Comparison of ENCODE assay signal across 36 mouse cellular contexts in the genomic region with DNA sequence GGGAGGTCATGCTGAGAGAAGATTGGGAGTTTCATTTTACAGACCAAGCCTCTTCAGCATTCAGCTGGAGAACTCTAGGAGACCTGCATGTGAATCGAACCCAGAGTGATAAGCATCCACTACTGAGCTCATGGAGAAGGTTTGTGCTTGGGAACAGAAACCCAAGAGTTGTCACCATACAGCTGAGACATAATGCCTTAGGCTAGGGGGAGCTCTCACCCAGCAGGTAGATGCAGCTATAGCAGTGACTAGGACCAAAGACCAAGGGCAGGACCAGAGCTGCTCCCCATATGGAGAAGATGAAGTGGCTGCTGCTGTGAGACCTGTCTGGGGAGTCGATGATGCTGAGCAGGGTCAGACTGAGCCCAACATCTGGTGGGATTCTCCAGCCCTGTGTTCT. TPM values are rescaled to one million over a fixed set of nuclear protein-coding genes. Genes with fewer than 3 reads are reported as not detected.
DNase-seq lines count a peak whose midpoint lies in the region; ATAC-seq and TF ChIP-seq lines count a peak whose summit lies in the region.
"Had no signal": no experiment of that assay in that cellular context is flagged by ENCODE, and none has a peak within 500 bp of the region (broad histone marks: within the 10 kb centered on the region; RNA-seq: fewer than 3 reads in every experiment).

No protein-coding gene starts in this region.

- H3K4me2 ChIP-seq in lung, embryonic 14.5 days, result no peak overlapping the region
- no peak overlapping the region for H3K4me2 ChIP-seq in hindbrain, postnatal 0 days (ENCODE audit: low read depth, low read length)
- H3K4me2 ChIP-seq: embryonic facial prominence, embryonic 13.5 days; intestine, embryonic 15.5 days; limb, embryonic 13.5 days; liver, embryonic 15.5 days; midbrain, embryonic 11.5 days; neural tube, embryonic 12.5 days had no signal

- no peaks in the 10 kb centered on the region for H3K4me1 ChIP-seq in kidney, adult 2 months (ENCODE audit: control insufficient read depth, insufficient read depth, low read length)
- peaks cover 15% of the 10 kb centered on the region for H3K4me1 ChIP-seq in lung, embryonic 14.5 days (ENCODE audit: insufficient read depth)
- peaks cover 38% of the 10 kb centered on the region for H3K4me1 ChIP-seq in bone marrow macrophage, adult 2 months (ENCODE audit: control insufficient read depth, insufficient read depth, low read length)
- 0 out of 2 replicates have a peak, but pooled peaks cover 3% of the 10 kb centered on the region for H3K4me1 ChIP-seq in hindbrain, postnatal 0 days (ENCODE audit: insufficient read depth, low read length)
- H3K4me1 ChIP-seq: limb, embryonic 13.5 days; neural tube, embryonic 12.5 days had no signal

- no peaks in the 10 kb centered on the region for H3K27me3 ChIP-seq in kidney, adult 2 months (replicated peaks; ENCODE audit: control insufficient read depth, insufficient read depth, low read length)
- no peaks in the 10 kb centered on the region for H3K27me3 ChIP-seq in lung, embryonic 14.5 days (ENCODE audit: insufficient read depth, low read length)
- H3K27me3 ChIP-seq in hindbrain, postnatal 0 days (ENCODE audit: insufficient read depth, low read length), result no peaks in the 10 kb centered on the region
- H3K27me3 ChIP-seq: embryonic facial prominence, embryonic 13.5 days; intestine, embryonic 15.5 days; limb, embryonic 13.5 days; neural tube, embryonic 12.5 days had no signal

- WGBS in kidney, adult 2 months, result 82% methylated on average over 2 of the region's 2 CpGs
- WGBS in lung, embryonic 14.5 days, result 73% methylated on average over 2 of the region's 2 CpGs
- WGBS in hindbrain, postnatal 0 days, result 86% methylated on average over 2 of the region's 2 CpGs

- no peak for DNase-seq in kidney, adult 2 months
- no peak for DNase-seq in kidney, postnatal 36 days
- DNase-seq in lung, embryonic 14.5 days, result no peak
- DNase-seq in lung, postnatal 10 days, result no peak
- DNase-seq in hindbrain, postnatal 0 days (ENCODE audit: low spot score), result no peak
- DNase-seq: adrenal gland, postnatal 14 days; cerebellum, adult 18-20 months; cerebellum, postnatal 10 days; gastrocnemius, adult 2 months; gastrocnemius, postnatal 36 days; kidney, postnatal 4 days; lung, postnatal 36 days; right cerebral cortex, adult 18-20 months; spleen, adult 18-20 months had no signal

- 0 out of 2 replicates have a peak, but pooled peaks have one; percentile 20 for TF ChIP-seq CTCF in kidney, adult 2 months (conservative IDR thresholded peaks at IDR 0.05; ENCODE audit: insufficient read depth, insufficient read length, low read depth, low read length)
- peak; percentile 29 for TF ChIP-seq CTCF in lung, embryonic 14.5 days (IDR thresholded peaks at IDR 0.05; ENCODE audit: low read depth)
- TF ChIP-seq CTCF in bone marrow macrophage, adult 2 months (IDR thresholded peaks at IDR 0.05; ENCODE audit: low read depth, low read length), result peak; percentile 33
- no peak for TF ChIP-seq CTCF in hindbrain, postnatal 0 days (IDR thresholded peaks at IDR 0.05; ENCODE audit: low read depth)

- H3K9ac ChIP-seq in lung, embryonic 14.5 days, result no peak overlapping the region
- no peak overlapping the region for H3K9ac ChIP-seq in hindbrain, postnatal 0 days (replicated peaks; ENCODE audit: low read length)
- H3K9ac ChIP-seq: embryonic facial prominence, embryonic 13.5 days; intestine, embryonic 15.5 days; limb, embryonic 13.5 days; liver, embryonic 15.5 days; neural tube, embryonic 12.5 days had no signal

- H3K36me3 ChIP-seq in kidney, adult 2 months (ENCODE audit: control insufficient read depth, insufficient read depth, low read length), result no peaks in the 10 kb centered on the region
- H3K36me3 ChIP-seq in lung, embryonic 14.5 days (ENCODE audit: insufficient read depth), result no peaks in the 10 kb centered on the region
- H3K36me3 ChIP-seq in hindbrain, postnatal 0 days (ENCODE audit: insufficient read depth, low read length), result no peaks in the 10 kb centered on the region
- H3K36me3 ChIP-seq: embryonic facial prominence, embryonic 13.5 days; forebrain, embryonic 10.5 days; intestine, embryonic 15.5 days; limb, embryonic 13.5 days; liver, embryonic 15.5 days; neural tube, embryonic 12.5 days had no signal

- H3K9me3 ChIP-seq in lung, embryonic 14.5 days (ENCODE audit: low read depth, low read length), result no peaks in the 10 kb centered on the region
- no peaks in the 10 kb centered on the region for H3K9me3 ChIP-seq in hindbrain, postnatal 0 days (ENCODE audit: low read length)
- H3K9me3 ChIP-seq: embryonic facial prominence, embryonic 13.5 days; forebrain, embryonic 10.5 days; intestine, embryonic 15.5 days; limb, embryonic 13.5 days; liver, embryonic 15.5 days; neural tube, embryonic 12.5 days had no signal

- ATAC-seq in lung, embryonic 14.5 days (ENCODE audit: insufficient read depth), result no peak
- no peak for ATAC-seq in hindbrain, postnatal 0 days
- ATAC-seq: forebrain, embryonic 16.5 days; hindbrain, embryonic 16.5 days; intestine, embryonic 15.5 days had no signal

- H3K27ac ChIP-seq in kidney, adult 2 months (ENCODE audit: insufficient read depth, low read depth, low read length), result no peak overlapping the region
- H3K27ac ChIP-seq in lung, embryonic 14.5 days (ENCODE audit: low read depth), result no peak overlapping the region
- H3K27ac ChIP-seq in bone marrow macrophage, adult 2 months (ENCODE audit: insufficient read depth, low read depth, low read length), result peak overlapping the region; percentile 17; the same call in 1 of the 2 replicates
- no peak overlapping the region for H3K27ac ChIP-seq in hindbrain, postnatal 0 days
- H3K27ac ChIP-seq: embryonic facial prominence, embryonic 13.5 days; forebrain, embryonic 10.5 days; gastrocnemius, adult 2 months; intestine, embryonic 15.5 days; limb, embryonic 13.5 days; liver, embryonic 15.5 days; neural tube, embryonic 12.5 days had no signal

- no peak for TF ChIP-seq POLR2A in kidney, adult 2 months (IDR thresholded peaks at IDR 0.05; ENCODE audit: low read depth, low read length)
- TF ChIP-seq POLR2A in bone marrow macrophage, adult 2 months (IDR thresholded peaks at IDR 0.05; ENCODE audit: borderline replicate concordance, low read depth, low read length), result no peak

- H3K4me3 ChIP-seq in kidney, adult 2 months (ENCODE audit: insufficient read depth, low read depth, low read length), result no peak overlapping the region
- no peak overlapping the region for H3K4me3 ChIP-seq in lung, embryonic 14.5 days (ENCODE audit: low read depth, low read length)
- H3K4me3 ChIP-seq in bone marrow macrophage, adult 2 months (ENCODE audit: insufficient read depth, low read length), result no peak overlapping the region
- H3K4me3 ChIP-seq in hindbrain, postnatal 0 days (ENCODE audit: low read length), result no peak overlapping the region
- H3K4me3 ChIP-seq: embryonic facial prominence, embryonic 13.5 days; forebrain, embryonic 10.5 days; gastrocnemius, adult 2 months; intestine, embryonic 15.5 days; limb, embryonic 13.5 days; liver, embryonic 15.5 days; myocyte; neural tube, embryonic 12.5 days had no signal

RNA-seq across cellular contexts. Expression of a gene that starts 15.6 kb away (rescaled TPM):
- polyA plus RNA-seq in kidney, adult 2 months (2012; rRNA removed), result 29.4 and 37.8 TPM in 2 replicates
- polyA plus RNA-seq in lung, embryonic 14.5 days (2014; fragmentation: Nextera tagmentation; extraction: Ambion mirVana), result 38.6 and 40.4 TPM in 2 replicates
- polyA plus RNA-seq in bone marrow macrophage, adult 2 months (2012; ENCODE audit: insufficient read depth, insufficient read length, missing spikeins), result 16.7 and 18.4 TPM in 2 replicates
- total RNA-seq in hindbrain, postnatal 0 days (2014; rRNA removed), result 34.9 and 35.1 TPM in 2 replicates
- 15.9 and 16.8 TPM in 2 replicates for polyA plus RNA-seq in hindbrain, postnatal 0 days (2015; fragmentation: Nextera tagmentation; extraction: Ambion mirVana)

RNA-seq across cellular contexts. Expression of a gene that starts 48.1 kb away (rescaled TPM):
- 1,002 and 1,068 TPM in 2 replicates for polyA plus RNA-seq in kidney, adult 2 months (2012; rRNA removed)
- 0.37 TPM in 1 of 2 replicates, not detected in the other for polyA plus RNA-seq in lung, embryonic 14.5 days (2014; fragmentation: Nextera tagmentation; extraction: Ambion mirVana)
- polyA plus RNA-seq in bone marrow macrophage, adult 2 months (2012; ENCODE audit: insufficient read depth, insufficient read length, missing spikeins), result not detected in 2 replicates
- total RNA-seq in hindbrain, postnatal 0 days (2014; rRNA removed), result not detected in 2 replicates
- polyA plus RNA-seq in hindbrain, postnatal 0 days (2015; fragmentation: Nextera tagmentation; extraction: Ambion mirVana), result 0.38 and 0.42 TPM in 2 replicates
- total RNA-seq: adrenal gland, postnatal 14 days; gastrocnemius, adult 2 months; gastrocnemius, postnatal 36 days; heart, adult 8-10 months; heart, postnatal 25 days; layer of hippocampus, adult 8-10 months; layer of hippocampus, postnatal 25 days; left cerebral cortex, adult 8-10 months; left cerebral cortex, postnatal 36 days; megakaryocyte, adult 5-6 weeks; midbrain, postnatal 0 days had no signal
- polyA plus RNA-seq: C2C12; forebrain, embryonic 10.5 days; forebrain, embryonic 16.5 days; hindbrain, embryonic 11.5 days; midbrain, postnatal 0 days; myocyte; neural tube, embryonic 12.5 days; thymus, postnatal 0 days had no signal

Comparison
In these comparisons a context has a peak if more than half of its experiments do, and no peak if none do; other contexts are left out.
1. RNA of a gene that starts 48.1 kb away (polyA plus RNA-seq): 1,002 to 1,068 TPM in kidney, adult 2 months; 0.38 to 0.42 TPM in hindbrain, postnatal 0 days, 0.37 TPM in lung, embryonic 14.5 days and not detected in bone marrow macrophage, adult 2 months; every median in the first group is over 100 times any median in the second.